Mouse (Mus musculus) Muller cell, postnatal 12 days (primary cell): ENCODE measurements around the gene Gtf2a1.
"Not testable (repeated sequence)": the region's sequence is repeated elsewhere in the genome, so short reads cannot be mapped to it uniquely, and the experiment has no call there.

ENCODE experiments used
- DNase-seq: peaks from one replicate; pipeline ENCODE4 v3.0.0-alpha.2; 2015; ENCODE audit errors: inconsistent ontology term

Gene Gtf2a1

GRCm38 (mm10) chr12:91581204-91582070 lies 8.8 kb downstream of the Gtf2a1 start:
- no peak for DNase-seq

- no peak for DNase-seq
Measured at GRCm38 (mm10) chr12:91579665-91580064, 10.6 kb downstream of the Gtf2a1 start.

GRCm38 (mm10) chr12:91571708-91572107 lies 18.6 kb downstream of the Gtf2a1 start:
- no peak for DNase-seq

- DNase-seq: no peak
Measured at GRCm38 (mm10) chr12:91569255-91569654, 21.0 kb downstream of the Gtf2a1 start.

- no peak for DNase-seq
Measured at GRCm38 (mm10) chr12:91567145-91567544, 23.1 kb downstream of the Gtf2a1 start.

GRCm38 (mm10) chr12:91558152-91558551 lies 32.1 kb downstream of the Gtf2a1 start:
- not testable (repeated sequence) for DNase-seq

GRCm38 (mm10) chr12:91557358-91558005 lies 32.8 kb downstream of the Gtf2a1 start:
- DNase-seq: not testable (repeated sequence)

- peak; percentile 77 for DNase-seq
Measured at GRCm38 (mm10) chr12:91551773-91552526, 38.3 kb downstream of the Gtf2a1 start.

- peak; percentile 12 for DNase-seq
Measured at GRCm38 (mm10) chr12:91549471-91549870, 40.8 kb downstream of the Gtf2a1 start.

- no peak for DNase-seq
Measured at GRCm38 (mm10) chr12:91540202-91540601, 50.1 kb downstream of the Gtf2a1 start.

GRCm38 (mm10) chr12:91534514-91534913 lies 55.8 kb downstream of the Gtf2a1 start:
- no peak for DNase-seq

GRCm38 (mm10) chr12:91523626-91524025 lies 66.7 kb downstream of the Gtf2a1 start:
- DNase-seq: no peak

GRCm38 (mm10) chr12:91517808-91518207 lies 72.5 kb downstream of the Gtf2a1 start:
- no peak for DNase-seq

GRCm38 (mm10) chr12:91513980-91514379 lies 76.3 kb downstream of the Gtf2a1 start:
- no peak for DNase-seq

- DNase-seq: no peak
Measured at GRCm38 (mm10) chr12:91511766-91512165, 78.5 kb downstream of the Gtf2a1 start.
